Mouse (Mus musculus) neural tube, embryonic 10.5 days (tissue): ENCODE measurements around the gene Zap70.

Experiments
- DNase-seq: peaks from one replicate; pipeline ENCODE4 v3.0.0-alpha.2; 2017; ENCODE audit warnings: low spot score; ENCODE audit errors: extremely low spot score

Gene Zap70

DNA sequence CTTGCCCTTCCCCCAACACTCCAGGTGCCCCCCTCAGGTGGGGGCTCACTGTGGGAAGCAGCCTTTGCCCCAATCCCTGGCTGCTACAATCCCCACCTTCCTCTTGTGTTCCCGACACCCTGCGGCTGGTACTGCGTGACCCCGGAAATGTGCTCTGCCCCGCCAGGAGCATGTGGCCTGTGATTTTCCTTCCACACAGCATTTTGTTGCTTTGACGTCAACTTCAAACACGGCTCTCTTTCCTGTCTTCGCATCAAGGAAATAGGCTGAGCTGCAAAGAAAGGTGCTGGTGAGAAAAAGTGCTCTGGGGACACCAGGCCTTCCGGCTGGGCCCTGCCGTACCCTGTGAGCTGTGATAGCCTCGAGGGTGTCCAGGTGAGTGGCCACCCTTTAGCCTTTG, at the start of gene Zap70:
Zap70 (plus strand) TSS at position 231 of the 400 bp plus-strand sequence.
- DNase-seq = no peak

- DNase-seq = no peak
Measured at GRCm38 (mm10) chr1:36714311-36714710, 47.3 kb upstream of the Zap70 start, which contains the start of gene Actr1b. Gene Actr1b (minus strand): TSS chr1:36714422.

DNA sequence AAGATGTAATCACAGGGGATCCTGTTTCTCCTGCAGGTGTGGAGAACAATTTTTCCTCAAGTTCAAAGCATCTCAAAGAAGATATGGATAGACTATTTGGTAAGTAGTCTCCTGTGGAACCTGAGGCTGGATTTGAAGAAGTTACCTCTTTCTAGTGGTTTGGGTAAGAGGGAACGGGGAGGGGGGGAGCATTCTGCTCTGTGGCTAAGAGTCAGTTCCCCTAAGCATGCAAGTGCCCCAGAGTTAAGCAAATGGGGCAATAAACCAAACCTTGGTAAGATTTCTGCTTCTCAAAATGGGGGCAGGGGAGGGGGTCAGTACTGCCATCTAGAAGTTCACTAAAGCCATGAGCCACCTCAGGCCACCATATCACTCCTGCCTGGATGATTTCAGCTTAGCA, 42.8 kb upstream of the Zap70 start:
- no peak for DNase-seq

DNA sequence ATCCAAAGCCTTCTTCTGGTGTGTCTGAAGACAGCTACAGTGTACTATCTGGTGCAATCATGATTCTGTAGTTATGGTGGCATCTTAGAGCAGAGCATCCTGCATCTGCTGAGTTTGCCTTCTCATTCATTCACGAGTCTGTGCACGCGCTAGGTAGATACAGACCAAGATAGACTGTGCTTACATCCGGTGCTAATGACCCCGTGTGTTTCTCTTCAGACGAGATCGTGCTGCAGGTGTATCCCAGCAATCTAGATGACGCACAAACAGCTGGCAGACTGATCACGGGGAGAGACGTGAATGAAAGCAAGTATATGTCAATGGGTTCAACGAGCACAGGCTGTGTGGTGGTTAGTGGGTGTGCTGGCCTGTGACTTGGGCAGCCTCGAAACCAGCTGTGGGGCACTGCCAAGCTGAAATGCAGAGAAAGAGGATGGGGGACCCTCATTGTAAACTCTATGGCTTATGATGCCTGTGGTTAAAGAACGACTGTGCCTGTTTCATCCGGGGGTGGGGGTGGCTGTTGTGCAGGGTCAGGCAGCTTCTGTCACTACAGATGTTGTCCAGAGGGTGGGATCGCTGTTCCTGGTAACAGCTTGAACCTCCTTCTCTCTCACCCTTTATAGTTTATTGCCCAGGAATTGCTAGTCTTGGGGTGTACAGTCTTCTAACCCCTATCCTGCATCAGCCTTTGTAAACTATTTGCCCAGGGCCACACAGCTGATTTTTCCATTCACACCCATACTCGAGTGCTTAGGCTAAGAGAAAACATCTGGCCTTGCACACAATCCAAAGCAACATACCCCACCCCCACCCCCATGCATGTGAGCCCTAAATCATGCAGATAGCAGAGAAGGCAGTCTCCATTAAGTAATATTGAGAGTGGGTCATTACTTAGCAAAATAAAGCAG, 38.2 kb upstream of the Zap70 start:
- DNase-seq = no peak

DNA sequence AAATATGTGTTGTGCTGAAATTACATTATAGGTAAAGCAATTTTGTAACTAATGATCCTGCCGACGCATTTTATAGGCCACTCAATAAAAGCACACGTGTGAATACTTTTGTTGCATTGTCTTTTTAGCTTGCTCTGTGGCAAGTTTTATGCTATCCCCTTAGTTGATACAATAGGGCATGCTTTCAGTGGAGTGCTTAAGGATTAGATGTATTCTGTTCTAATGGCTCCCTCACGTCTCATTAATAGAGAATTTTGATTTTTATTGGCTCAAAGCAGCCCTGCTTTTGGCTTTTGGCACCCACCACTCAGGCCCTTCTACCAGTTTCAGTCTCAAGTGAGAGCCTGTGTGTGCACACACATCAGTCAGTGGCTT, 37.6 kb upstream of the Zap70 start:
- no peak for DNase-seq

- peak; percentile 72 for DNase-seq
Measured at GRCm38 (mm10) chr1:36737300-36737699, 24.3 kb upstream of the Zap70 start.

DNA sequence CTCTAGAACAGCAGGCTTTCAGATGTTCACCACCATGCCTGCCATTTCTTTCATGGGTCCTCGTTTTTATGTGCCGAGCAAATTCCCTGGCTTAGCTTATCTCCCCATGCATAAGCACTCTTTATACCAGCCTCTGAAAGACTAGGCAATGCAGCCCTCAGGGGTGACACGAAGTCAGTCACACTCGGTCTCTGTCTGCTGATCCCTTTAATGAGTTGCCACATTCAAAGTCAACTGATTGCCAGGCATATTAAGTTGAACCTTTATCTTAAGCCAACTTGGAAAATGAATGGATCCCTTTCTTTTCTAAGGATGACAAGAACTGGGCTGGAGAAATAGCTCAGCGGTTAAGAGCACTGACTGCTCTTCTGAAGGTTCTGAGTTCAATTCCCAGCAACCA, 22.4 kb upstream of the Zap70 start:
- no peak for DNase-seq

GRCm38 (mm10) chr1:36743046-36743445, 18.6 kb upstream of the Zap70 start:
- DNase-seq = no peak

DNA sequence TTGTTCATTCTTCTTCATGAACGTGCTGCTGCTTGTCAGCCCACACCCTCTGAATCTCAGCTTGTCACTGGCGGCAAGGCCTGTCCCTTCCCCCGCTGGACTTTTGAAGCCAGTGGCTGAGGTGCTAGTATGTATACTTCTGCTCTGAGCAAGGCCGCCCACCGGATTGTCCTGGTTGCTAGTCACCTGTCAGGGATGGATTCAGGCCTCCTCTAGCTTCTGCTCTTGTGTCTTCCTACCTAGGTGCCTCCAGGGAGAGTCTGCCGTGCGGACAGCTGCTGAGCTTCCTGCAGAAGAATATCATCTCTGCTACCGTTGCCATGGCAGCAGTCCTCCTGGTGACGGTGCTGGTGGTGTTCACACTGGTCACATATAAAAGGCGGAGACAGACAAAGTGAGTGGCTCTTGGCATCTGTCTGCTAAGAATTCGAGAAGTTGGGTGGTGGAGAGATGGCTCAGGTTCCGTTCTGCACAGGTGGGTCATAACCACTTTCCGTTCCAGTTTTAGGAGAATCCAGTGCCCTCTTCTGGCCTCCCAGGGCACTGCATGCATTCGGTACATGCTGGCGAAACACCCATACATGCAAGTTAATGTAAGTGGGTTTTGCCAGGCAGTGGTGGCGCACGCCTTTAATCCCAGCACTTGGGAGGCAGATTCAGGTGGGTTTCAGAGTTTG, 17.2 kb upstream of the Zap70 start:
- peak; percentile 72 for DNase-seq

DNA sequence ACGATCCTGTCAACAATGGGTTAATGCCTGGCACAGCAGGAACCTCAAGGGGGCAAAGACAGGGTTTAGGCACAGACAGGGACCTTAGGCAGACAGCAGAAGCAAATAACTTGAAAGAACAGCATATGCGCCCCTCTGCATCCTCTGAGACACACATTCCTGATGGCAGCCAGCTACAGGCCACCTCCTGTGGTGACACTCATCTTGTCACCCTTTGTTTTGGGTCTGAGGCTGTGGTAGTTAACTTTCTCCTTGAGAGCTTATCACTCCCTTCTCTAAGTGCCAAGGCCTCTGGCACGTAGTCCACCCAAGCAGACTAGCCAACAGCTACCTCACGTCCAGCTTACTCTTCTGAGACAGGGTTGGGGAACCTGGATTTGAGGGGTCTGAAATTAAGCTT, 15.9 kb upstream of the Zap70 start:
- no peak for DNase-seq

- DNase-seq = peak; percentile 41
Measured at GRCm38 (mm10) chr1:36746452-36746851, 15.1 kb upstream of the Zap70 start.

GRCm38 (mm10) chr1:36753932-36754675, 7.5 kb upstream of the Zap70 start:
- no peak for DNase-seq

GRCm38 (mm10) chr1:36758553-36758952, 3.0 kb upstream of the Zap70 start:
- DNase-seq = no peak

DNA sequence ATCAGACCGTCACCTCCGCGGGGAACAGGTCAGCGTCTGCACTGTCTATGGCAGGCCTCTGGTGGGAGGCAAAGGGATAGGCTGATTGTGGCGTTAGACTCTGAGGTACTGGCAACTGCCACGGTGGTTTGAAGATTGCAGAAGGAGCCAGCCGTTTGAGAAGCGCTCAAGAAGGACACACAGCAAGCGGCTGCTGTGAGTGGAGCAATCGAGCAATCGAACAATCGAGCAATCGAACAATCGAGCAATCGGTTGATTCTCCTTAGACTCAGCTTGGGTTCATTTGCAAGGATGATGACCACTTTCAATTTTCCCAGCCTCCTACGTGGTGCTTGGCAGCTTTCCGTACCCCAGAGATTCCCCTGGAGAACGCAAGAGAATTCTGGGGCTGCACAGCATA, 2.5 kb upstream of the Zap70 start:
- no peak for DNase-seq

GRCm38 (mm10) chr1:36760401-36760800, 1.2 kb upstream of the Zap70 start:
- no peak for DNase-seq

GRCm38 (mm10) chr1:36761061-36761460, 537 bp upstream of the Zap70 start:
- no peak for DNase-seq

DNA sequence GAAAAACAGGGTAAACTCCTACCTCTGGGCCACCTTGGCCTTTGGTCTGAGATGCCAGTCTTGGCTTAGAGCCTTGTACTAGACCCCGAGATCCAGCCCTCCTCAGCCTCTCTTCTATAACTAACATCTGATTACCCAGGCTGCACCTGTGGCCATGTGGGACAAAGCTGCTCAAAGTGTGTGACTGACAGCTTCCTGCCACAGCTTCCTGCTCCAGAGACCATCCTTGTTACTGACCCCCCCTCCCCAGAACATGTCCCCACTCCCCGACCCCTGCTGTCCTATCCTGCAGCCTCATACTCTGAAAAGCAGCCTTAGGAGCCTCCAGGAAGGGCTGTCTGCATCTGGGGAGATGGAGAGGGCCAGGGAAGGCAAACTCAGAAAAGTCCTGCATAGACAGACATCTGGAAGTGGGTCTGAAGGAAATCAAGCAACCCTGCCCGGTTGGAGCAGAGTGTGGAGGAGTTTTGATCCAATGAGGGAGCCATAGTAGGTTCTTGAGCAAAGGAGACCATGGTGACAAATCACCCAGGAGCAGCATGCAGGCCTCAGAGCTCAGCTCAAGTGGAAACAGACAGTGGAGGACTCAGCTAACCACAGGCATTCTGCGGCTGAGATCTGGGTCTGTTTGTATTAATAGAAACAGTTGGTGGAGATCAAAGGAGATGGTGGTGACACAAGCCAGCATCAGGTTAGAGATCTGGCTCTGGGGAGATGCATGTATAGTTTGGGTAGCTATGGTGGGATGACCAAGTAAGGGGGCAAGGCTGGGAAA, 5.0 kb downstream of the Zap70 start:
- DNase-seq = no peak

GRCm38 (mm10) chr1:36767321-36767720, 5.7 kb downstream of the Zap70 start:
- DNase-seq = no peak

GRCm38 (mm10) chr1:36768786-36769185, 7.2 kb downstream of the Zap70 start:
- DNase-seq = no peak

- DNase-seq = no peak
Measured at GRCm38 (mm10) chr1:36769951-36770350, 8.4 kb downstream of the Zap70 start.

DNA sequence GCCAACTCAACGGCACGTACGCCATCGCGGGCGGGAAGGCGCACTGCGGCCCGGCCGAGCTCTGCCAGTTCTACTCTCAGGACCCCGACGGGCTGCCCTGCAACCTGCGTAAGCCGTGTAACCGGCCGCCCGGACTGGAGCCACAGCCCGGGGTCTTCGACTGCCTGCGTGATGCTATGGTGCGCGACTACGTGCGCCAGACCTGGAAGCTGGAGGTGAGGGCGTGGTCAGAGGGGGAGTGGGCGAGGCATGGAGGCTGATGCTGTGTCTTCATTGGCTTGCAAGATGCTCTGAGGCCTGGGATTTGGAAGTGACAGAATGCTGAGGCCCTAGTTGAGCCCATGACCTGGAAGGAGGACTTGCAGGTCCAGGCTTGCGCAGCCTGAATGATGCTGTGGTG, 9.4 kb downstream of the Zap70 start:
- peak; percentile 20 for DNase-seq
